Mouse (Mus musculus): Measurements from ENCODE around the gene Slco2a1.

GRCm38 (mm10) chr9:103038266-103038665 lies 49.8 kb downstream of the Slco2a1 start:
- TF ChIP-seq POLR2A (IDR thresholded peaks at IDR 0.05; ENCODE audit: borderline replicate concordance, extremely low read depth, low read depth, low read length) (no peak), CTCF (IDR thresholded peaks at IDR 0.05; ENCODE audit: insufficient read depth, low read length) (no peak)

All from lung, adult 2 months (tissue).